Mouse (Mus musculus) kidney, adult 9 months (tissue): ENCODE measurements around the gene B4galt1.
A peak's percentile ranks its signal among the peaks of the same experiment; 100 is the strongest.

Experiments
- DNase-seq: peaks from one replicate; pipeline ENCODE4 v3.0.0; 2022

B4galt1 gene

DNA sequence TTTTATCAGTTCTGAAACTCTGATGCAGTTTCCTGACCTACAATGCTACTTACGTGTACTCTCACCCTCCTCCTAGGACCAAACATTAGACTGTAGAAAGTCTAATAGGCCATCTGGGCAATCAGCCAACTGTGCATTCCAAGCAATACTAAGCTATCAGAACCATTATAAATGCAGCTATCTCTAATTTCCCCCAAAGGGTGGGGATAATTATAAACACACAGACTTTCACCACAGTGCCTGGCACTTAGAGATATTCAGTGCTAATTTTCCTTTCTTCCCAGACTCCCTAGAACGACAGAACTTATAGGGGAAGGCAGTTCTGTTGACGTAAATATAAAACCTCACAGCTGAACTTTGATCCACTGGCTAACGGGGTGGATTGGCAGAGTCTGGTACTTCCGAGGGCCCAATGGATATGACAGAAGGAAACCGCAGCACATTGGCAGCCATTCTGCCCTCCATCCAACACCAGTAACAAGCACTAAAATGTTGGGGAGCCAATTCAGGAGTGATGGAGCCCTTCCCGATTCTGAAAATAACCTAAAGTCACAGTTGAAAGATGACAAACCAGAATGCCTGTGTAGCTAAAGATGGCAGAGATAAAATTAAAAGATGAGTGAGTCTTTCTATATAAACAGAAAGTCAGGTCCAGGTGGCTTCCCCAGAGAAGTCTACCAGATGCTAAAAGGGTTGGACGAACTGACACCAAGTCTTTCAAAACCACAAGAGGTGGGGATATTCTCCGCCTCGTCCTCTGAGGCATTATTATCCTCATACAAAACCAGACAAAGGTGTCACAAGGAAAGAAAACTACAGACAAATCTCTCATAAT is 16.1 kb downstream of the B4galt1 start:
- DNase-seq = peak; percentile 81

DNA sequence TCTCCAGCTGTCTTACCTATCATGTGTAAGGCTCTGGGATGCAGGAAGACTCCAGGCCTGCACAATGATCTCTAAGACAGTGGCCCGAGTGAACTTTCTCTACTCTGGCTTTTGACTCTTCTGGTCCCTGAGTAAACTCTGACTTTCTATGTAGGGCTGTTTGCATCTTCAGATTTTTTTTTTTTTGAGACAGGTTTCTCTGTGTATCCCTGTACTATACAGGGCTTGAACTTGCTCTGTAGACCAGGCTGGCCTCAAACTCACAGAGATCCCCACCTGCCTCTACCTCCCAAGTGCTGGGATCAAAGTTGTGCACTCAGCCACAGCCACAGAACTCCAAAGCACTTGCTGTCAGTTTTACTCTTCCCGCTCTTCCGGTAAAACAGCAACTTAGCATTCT is 16.8 kb downstream of the B4galt1 start:
- no peak for DNase-seq

DNA sequence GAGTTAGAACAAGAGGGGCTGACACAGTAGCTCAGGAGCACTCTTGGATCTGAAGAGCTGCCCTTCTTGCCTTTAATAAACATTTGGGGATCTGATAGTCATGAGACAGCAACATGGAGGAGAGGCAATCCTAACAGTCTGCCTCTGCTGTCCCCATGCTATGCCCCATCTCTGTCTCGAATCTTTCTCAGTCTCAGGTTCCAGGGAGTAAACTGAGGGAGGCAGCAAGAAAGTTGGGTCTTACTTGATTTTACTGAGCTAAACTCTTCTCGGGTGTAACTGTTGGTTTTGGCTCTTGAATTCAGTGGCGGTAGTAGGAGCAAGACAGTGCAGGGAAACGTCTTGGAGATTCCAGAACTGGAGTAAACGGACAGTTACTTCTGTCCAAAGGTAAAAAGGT is 18.9 kb downstream of the B4galt1 start:
- no peak for DNase-seq

DNA sequence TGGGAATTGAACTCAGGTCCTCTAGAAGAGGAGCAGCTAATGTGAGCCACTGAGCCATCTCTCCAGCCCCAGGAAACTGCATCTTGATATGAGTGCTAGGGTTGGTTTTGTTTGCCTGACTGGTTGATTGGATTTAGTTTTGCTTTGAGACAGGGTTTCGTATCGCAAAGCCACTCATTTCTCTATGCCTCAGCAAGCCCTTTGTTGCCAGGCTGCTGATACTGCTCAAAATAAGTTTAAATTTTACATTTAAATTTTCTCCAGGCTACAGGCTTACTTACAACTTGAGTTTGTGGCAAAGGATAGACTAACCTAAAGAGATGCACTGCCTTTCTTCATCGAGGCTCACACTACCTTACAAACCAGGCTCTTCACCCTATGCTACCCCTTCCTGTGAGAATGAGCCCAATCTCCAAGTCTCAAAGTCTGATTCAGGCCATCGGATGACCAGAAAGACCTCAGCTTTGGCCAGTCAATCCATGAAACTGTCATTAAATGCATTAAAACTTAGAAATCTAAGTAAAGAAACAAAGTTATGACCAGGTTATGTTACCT is 19.5 kb downstream of the B4galt1 start:
- DNase-seq = no peak

DNA sequence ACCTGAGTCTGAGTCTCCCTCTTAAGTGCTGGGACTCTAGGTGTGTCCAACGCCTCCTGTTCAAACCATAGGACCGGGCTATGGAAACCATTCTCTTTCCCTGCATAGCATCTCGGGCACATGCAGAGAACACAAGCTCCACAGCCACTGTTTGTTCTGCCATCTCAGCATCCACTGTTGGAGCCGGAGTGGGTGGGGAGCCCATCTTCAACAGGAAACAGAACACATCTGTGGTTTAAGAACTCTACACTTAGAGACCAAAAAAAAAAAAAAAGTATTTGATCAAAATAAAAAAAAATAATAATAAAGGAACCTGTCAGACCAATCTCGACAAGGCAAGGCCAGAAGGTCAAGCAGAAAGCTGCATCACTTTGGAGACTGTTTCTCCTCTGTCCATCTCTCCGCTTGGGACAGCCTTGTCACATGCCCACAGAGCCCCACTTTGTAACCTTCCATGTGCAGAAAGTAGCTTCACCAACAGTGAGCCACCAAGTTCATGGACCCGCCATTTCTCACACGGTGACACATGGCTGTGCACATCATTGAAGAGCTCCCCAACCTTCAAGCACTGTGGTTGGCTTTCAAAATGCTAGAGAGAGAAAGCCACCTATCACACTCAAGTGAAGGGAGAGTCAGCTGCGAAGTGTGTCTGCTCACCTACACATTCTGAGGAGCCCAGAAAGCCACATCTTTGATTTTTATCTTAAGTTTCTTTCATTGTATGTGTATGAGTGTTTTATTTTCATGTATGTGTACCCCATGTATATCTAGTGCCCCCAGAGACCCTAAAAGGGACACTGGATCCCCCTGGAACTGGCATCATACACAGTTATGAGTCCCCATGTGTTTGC is 20.2 kb downstream of the B4galt1 start:
- DNase-seq = no peak

DNA sequence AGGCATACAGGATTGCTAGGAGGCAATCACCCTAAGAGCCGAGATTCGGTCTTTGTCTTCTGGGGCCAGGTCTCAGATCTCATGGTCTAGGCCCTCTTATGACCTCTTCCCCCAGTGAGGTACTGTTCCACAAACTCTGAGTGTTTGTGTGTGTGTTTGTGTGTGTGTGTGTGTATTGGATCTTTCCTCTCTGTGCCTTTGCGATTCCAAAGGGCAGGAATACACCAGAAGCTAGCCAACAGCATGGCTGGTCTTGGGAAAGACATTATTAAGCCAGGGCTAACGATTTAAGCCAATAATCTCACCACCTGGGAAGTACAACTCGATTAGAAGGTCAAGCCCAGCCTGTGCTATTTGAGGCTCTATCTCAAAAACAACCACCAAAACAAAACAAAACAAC is 23.3 kb downstream of the B4galt1 start:
- DNase-seq = no peak

DNA sequence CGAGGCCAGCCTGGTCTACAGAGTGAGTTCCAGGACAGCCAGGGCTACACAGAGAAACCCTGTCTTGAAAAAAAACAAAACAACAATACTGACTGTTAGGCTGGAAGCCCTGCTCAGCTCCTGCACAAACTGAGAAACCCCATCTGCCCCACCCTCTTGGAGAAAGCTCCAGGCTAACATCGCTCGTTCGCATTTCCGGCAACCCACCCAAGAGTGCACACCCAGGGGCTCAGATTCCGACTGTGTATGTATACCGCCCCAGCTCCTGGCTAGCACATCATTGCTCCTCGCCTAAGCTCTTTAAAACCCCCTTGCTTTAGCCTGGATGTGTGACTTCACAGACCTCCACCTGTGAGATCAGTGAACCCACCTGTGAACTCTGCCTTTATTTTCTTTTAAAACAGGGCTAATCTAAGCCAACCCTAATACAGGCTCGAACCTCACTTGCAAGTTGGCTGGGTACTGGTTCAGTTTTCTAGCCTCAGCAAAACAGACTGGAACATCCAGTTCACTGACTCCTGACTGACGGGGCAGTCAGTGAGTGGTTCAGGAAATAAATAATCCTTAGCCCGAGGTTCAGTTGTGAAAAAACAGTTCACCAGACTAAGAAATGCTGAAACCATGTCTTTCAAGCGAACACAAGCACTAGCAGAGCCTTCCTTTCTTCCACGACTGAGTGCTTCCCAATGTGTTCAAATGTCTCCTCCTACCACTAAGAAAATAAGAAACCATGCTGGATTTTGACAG is 24.0 kb downstream of the B4galt1 start:
- DNase-seq = peak; percentile 85

DNA sequence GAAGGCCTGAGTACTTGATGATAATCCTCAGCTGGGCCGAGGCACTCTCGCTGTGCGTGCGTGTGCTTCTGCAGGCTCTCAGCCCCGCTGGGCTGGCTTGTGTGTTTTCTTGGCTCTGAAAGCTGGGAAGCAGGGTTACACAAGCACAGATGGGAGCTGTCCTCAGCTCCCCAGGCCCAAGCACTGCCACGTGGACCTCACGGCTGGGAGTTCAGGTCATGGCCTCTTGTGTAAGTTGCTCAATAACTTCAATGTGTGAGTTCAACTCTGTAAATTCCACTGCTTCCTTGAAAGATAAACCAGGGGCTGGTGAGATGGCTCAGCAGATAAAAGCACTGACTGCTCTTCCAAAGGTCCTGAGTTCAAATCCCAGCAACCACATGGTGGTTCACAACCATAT is 24.9 kb downstream of the B4galt1 start:
- DNase-seq = peak; percentile 92

DNA sequence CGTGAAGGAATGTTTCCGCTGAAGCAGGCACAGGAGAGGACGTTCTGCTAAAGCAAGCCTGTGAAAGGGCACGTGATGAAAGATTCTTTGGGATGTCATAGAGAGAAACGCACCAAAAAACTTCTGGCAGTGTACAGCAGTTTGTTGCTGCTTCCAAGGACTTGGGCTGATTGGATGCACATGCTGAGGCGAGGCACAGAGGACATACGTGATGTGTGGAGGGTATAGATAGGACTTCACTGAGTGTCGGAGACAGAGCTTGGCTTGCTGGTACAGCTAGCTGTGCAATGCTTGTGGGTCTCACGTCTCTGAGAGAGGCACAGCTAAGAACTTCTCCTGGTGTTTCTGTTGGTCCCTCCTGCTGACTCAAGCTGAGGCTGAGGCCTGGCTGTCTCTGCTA is 25.9 kb downstream of the B4galt1 start:
- DNase-seq = no peak

DNA sequence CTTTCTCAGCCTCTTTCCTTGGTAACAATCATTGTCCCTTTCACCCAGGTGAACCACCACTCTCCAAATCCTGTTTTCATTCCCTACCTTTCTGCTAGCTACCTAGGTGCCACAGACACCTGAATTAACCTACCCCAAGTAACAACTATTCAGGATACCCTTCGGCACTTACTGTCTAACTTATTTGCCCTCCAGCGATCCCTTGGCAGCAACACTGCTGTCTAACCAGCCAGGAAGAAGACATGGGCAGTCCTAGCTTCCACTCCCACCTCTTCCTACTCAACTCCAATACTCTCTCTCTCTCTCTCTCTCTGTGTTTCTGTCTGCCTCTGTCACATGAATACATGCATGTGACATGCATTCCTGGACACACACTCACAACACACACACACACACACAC is 27.0 kb downstream of the B4galt1 start:
- DNase-seq = peak; percentile 57

DNA sequence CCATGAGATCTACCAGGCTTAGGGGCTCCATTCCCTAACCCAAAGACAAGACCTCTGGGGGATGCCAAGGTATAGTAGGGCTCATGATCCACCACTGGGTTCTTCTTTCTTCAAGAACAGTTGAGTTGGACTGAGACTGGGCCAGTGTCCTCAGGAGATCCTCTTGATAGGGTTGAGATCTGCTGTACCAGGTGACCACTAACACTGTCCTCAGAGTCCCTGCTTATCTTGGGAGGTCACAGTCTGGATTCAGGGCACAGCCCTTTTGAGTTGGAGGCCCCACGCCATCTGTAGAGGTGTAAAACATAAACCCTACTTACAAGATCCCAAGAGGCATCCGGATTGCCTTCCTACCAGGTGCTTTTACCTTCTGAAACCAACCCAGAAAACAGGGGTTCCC is 27.8 kb downstream of the B4galt1 start:
- DNase-seq = no peak

DNA sequence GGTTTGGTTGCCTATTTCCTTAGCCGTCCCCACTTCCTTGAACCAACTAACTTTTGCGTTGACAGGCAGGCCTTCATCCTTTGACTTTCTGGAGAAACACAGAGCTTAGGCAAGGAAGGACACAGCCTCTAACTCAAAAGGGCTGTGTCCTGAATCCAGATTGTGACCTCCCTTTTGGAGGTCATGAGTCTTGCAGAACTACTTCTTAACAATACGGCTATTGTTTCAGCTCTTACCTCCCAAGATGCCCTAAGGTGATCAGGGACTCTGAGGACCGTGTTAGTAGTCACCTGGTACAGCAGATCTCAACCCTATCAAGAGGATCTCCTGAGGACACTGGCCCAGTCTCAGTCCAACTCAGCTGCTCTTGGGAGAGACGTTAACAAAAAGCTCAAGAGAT is 28.7 kb downstream of the B4galt1 start:
- no peak for DNase-seq

DNA sequence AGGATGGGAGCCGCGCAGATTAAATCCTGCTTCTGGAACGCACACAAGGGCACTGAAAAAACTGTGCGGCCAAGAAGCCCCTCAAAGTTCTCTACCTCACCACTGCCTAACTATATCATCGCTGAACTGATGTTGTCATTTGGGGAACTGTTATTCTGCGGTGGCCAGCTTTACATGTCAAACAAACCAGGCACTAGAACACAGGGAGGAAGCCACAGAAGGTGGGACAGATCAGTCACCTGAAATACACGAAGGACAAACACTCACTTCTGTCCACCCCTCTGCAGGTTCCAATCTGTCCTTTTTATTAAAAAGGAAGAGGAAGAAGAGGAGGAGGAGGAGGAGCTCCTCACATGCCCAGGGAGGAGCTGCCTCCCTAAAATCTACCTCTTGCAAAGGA is 29.3 kb downstream of the B4galt1 start:
- no peak for DNase-seq

DNA sequence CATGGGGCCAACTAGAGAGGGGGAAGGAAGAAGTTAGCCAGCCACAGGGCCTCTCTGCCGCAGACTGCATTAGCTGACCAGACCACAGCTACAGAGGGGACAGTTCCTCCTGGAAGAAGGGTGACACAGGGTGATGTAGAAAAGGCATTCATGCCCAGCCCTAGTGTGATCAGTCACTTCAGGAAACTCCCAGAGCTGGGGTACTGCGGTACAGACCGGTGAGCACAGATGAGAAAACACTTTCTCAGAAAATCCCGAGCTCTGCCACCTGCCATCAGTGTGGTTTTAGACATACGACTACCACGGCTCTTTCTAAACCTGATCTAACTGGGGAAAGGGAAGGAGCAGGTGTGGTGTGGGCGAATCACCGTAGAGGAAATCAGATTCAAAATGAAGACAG is 30.1 kb downstream of the B4galt1 start:
- no peak for DNase-seq

DNA sequence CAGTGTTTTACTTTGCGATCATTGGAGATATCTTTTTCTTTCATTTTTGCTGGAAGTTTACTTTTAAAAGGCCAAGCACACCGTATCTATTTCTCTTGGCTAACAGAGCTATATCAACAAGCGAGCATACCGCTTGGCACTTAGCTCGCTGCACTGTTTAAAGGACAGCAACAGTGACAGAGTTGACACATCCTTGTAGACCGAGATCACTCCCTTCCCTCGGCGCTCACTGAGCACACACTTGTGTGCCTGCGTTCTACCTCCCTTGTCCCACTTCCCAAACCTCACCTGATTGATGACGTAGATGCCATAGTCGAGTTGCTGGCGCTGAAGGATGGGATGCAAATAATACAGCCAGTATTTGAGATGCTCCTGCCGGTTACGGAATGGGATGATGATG is 30.7 kb downstream of the B4galt1 start:
- no peak for DNase-seq

DNA sequence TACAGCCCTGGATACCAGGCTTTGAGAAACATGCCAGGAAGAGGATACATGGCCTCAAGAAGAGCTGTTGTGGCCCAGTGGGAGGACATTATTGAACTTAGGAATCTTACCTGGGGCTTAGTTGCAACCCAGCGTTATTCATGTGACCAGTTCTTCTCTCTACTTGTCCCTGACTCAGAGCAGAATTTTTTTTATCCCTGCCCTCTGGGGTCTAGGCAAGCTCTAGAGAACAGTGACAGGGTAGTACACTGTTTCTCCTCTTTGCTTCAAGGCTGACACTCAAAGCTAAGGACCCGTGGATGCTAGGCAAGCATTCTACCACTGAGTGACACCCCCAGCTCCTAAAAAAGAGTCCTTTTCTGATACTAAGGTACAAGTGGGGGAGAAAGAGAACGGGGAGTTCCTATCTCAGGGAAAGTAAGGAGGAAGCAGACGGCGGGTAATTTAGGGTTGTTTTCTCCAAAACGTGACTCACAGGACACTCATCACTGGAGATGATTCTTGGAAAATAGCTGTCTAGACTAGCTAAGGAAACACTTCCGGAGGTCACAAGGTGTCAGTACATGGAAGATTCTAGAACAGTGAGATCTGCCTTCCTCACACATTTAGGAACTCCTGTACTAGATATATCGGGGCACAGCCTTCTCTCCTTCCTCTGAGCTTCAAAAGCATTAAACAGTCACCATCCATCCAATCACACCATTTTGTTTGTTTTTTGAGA is 32.3 kb downstream of the B4galt1 start:
- no peak for DNase-seq

DNA sequence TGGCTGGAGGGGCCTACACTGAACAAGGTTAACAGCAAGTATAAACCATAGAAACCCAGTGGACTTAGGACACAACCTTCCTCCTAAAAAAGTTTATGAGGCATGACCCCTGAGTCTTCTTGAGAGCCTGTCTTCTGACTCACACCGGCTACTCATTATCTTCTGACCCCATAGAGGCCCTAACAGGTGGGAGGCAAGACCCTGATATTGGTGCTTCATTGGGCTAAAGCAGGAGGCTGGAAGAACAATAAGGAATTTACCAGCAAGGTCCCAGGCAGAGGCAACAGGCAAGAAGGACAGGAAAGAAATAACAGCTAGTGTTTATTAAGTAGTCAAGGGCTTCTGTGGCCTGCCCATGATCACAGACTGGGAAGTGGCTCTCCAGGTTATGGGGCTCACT is 32.9 kb downstream of the B4galt1 start:
- DNase-seq = no peak

DNA sequence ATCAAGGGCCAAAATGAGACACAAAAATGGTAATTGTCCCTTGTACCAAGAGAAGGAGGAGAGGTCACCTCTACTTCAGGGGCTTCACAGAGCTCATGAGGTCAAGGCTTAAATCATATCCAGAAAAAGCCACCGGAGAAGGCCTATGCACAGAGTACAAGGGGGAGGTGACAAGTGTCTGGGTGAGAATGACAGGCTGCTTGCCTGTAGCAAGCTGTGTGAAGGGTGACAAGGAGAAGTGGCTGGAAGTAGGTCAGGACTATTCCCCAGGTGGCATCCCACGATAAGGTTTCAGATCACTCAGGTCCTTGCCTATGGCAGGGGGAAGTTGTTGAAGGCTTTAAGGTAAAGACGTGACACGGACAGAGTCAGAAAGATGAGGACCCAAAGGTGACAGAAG is 33.8 kb downstream of the B4galt1 start:
- DNase-seq = no peak

DNA sequence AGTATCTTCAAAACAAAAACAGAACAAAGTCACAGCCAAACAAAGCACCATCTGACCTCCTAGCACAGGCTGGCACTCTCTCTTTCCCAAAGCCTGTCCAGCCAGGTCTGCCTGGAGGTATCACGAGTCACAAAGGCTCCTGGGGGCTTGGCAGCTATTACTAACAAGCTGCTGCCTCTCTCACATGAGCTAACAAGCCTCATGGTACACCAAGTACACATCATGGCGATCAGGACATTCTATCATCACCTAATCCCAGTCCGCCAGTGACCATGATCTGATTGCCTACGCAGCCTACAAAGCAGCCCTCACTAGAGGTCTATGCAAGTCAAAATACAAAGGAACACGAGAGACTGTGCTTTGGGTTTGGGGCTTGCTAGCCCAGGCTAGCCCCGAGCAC is 34.7 kb downstream of the B4galt1 start:
- DNase-seq = no peak

DNA sequence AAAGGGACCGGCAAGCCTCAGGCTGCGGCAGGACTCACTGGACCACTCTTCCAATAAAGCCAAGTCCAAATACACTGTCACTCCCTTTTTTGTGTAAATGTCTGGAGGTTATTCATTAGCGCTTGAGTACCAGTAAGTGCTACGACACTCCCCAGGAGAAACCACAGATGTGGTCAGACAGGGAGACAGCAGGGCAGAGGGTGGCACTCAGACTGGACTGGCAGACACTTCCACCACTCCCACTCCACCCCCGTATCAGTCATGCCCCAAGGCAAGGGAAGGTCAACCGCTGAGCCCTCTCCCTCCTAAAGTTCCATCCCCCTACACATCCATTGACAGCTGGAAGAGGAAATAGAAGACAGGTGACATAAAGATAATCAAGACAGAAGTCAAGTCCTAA is 35.4 kb downstream of the B4galt1 start:
- no peak for DNase-seq

DNA sequence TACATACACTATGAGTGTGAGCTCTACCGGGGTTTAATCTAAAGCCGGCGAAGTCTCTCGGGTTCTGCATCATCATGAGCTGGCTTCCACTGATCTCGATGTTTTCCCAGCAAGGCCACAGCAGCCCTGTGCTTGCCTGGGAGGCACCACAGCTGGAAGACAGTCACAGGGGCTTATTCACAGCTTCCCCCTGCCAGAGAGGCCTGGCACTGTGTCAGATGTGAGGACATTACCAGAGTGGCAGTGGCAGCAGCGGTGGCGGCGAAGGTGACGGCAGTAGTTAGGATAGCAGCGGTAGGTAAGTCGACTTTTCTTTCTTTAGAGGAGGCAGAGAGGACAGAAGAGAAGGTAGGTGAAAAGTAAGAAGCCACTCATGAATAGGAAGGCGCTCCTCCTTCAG is 35.9 kb downstream of the B4galt1 start:
- DNase-seq = no peak

DNA sequence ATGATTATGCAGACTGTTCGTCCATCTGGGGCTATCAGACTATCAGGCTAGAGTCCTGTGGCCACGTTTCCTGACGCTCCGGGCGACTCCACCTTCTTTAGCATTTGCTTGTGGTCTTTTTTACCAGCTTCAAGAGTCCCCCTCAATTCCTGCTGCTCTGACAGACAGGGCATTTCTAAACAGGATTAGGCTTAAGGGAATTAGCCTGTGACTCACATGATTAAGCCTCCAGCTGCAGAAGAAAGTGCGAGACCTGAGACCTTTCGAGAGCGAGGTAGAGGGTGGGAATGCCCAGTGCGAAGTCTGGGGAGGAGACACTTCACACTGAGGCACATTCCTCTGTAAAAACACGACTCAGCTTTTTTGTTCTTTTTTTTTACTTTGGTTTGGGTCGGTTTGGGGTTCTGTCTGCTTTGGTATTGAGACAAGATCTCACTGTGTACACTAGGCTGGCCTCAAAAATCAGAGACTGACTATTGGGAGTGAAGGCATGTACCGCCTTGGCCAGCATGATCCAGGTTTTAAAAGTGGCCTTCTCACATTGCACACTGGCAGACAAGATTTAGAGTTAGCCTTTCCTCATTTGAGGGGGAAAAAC is 37.9 kb downstream of the B4galt1 start:
- DNase-seq = no peak
